Mouse (Mus musculus) limb, embryonic 11.5 days (tissue): ENCODE results near the gene Alk. TPM values are rescaled to one million over a fixed set of nuclear protein-coding genes. Genes with fewer than 3 reads are reported as not detected.

Source experiments
- ATAC-seq: fragments of 200-750 bp; cut with Nextera tagmentation; 2 replicates; pipeline ENCODE4 v1.8.0; 2017; ENCODE audit warnings: low read depth; ENCODE audit not compliant: insufficient number of reproducible peaks, low FRiP score, low TSS enrichment
- DNase-seq: peaks from one replicate; pipeline ENCODE4 v3.0.0-alpha.2; 2015; ENCODE audit warnings: low spot score
- H3K27ac ChIP-seq: fragments of 300-500 bp; sonication (generic); replicated peaks from 2 replicates; pipeline ENCODE4 v1.5.1; 2014; ENCODE audit warnings: low read depth, mild to moderate bottlenecking, low read length
- H3K27me3 ChIP-seq: fragments of 300-500 bp; sonication (generic); 2 replicates; pipeline ENCODE4 v1.6.1; 2014; ENCODE audit warnings: mild to moderate bottlenecking, low read length, mixed read lengths; ENCODE audit not compliant: control insufficient read depth, insufficient read depth
- H3K36me3 ChIP-seq: fragments of 300-500 bp; sonication (generic); 2 replicates; pipeline ENCODE4 v1.6.1; 2014; ENCODE audit warnings: mild to moderate bottlenecking, low read length, moderate library complexity, mixed read lengths; ENCODE audit not compliant: control insufficient read depth, insufficient read depth
- H3K4me1 ChIP-seq: fragments of 300-500 bp; sonication (generic); 2 replicates; pipeline ENCODE4 v1.6.1; 2014; ENCODE audit warnings: low read length, mixed read lengths; ENCODE audit not compliant: control insufficient read depth, insufficient read depth
- H3K4me2 ChIP-seq: fragments of 300-500 bp; sonication (generic); 2 replicates; pipeline ENCODE4 v1.6.1; 2014; ENCODE audit warnings: low read depth, mild to moderate bottlenecking, moderate library complexity; ENCODE audit not compliant: severe bottlenecking
- H3K4me3 ChIP-seq: fragments of 300-500 bp; sonication (generic); 2 replicates; pipeline ENCODE4 v1.5.1; 2014; ENCODE audit warnings: low read depth, low read length
- H3K9ac ChIP-seq: fragments of 300-500 bp; sonication (generic); 2 replicates; pipeline ENCODE4 v1.6.1; 2014; ENCODE audit warnings: mild to moderate bottlenecking, low read length
- H3K9me3 ChIP-seq: fragments of 300-500 bp; sonication (generic); 2 replicates; pipeline ENCODE4 v1.6.1; 2016; ENCODE audit warnings: low read length; ENCODE audit not compliant: control insufficient read depth
- WGBS: fragments of 180-500 bp; shearing (Covaris S2); extraction: QIAGEN DNeasy Blood & Tissue Kit; methylation state at CpG from one replicate; pipeline ENCODE4 v1.1.7; 2014; 5-methylcytosine and 5-hydroxymethylcytosine counted together
- polyA plus RNA-seq: library from polyadenylated mRNA; unstranded; fragments of >200 nt; fragmentation: Nextera tagmentation; extraction: Ambion mirVana; gene quantifications from 2 replicates; pipeline ENCODE4 v1.2.1, GENCODE M21; 2014

Alk gene
- polyA plus RNA-seq, 1 experiment from 2014 or later: 0.05 TPM

DNA sequence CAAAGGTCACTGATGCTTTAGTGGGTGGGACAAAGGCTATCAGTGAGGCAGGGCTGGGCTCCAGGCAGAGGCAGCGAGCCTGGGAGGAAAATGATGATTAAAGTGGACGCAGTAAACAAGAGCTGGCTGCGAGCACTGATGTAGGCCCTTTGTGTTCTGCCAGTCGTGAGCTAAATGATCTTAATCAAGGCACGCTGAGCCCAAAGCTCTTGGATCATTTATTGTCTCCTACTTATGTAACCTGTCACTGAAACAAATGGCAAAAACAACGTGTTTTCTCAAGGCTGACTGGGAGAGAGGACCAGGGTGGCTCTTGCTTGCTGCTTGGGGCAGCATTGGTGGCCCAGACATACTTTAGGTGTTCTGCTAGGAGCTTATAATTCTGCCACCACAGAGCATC, 663.0 kb downstream of the Alk start:
- Histone ChIP-seq H3K36me3 (no peaks in the 10 kb centered on the region), H3K9me3 (no peaks in the 10 kb centered on the region), H3K9ac (no peak overlapping the region), H3K27ac (no peak overlapping the region), H3K4me2 (no peak overlapping the region), H3K4me1 (no peaks in the 10 kb centered on the region), H3K4me3 (no peak overlapping the region), H3K27me3 (no peaks in the 10 kb centered on the region)
- no peak for ATAC-seq
- DNase-seq: no peak
- 39% methylated on average over 6 of the region's 6 CpGs for WGBS

GRCm38 (mm10) chr17:71936681-71937080, 667.7 kb downstream of the Alk start:
- Histone ChIP-seq H3K4me1 (no peaks in the 10 kb centered on the region), H3K9ac (no peak overlapping the region), H3K4me2 (no peak overlapping the region), H3K4me3 (no peak overlapping the region), H3K27me3 (no peaks in the 10 kb centered on the region), H3K27ac (no peak overlapping the region), H3K36me3 (no peaks in the 10 kb centered on the region), H3K9me3 (no peaks in the 10 kb centered on the region)
- DNase-seq: no peak
- no peak for ATAC-seq

DNA sequence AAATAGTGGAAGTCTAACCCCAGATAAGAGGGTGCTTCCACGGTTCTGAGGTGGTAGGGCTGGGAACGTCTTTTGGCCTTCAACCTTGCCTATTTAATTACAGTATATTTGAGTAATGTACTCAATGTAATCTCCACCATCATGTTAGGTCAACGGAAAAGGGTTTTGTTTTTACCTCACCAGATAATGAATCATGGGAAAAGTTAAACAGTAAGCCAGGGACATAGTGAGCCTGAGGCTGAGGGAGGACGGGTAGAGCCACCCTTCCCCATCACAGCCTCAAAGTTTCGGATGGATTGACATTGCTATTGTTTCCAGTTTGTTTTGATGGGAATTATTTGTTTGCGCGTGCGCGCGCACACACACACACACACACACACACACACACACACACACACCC, 668.6 kb downstream of the Alk start:
- no peak for ATAC-seq
- Histone ChIP-seq H3K9ac (no peak overlapping the region), H3K4me1 (no peaks in the 10 kb centered on the region), H3K27ac (no peak overlapping the region), H3K27me3 (no peaks in the 10 kb centered on the region), H3K4me2 (no peak overlapping the region), H3K4me3 (no peak overlapping the region), H3K36me3 (no peaks in the 10 kb centered on the region), H3K9me3 (no peaks in the 10 kb centered on the region)
- 89% methylated on average over 10 of the region's 10 CpGs for WGBS
- no peak for DNase-seq

DNA sequence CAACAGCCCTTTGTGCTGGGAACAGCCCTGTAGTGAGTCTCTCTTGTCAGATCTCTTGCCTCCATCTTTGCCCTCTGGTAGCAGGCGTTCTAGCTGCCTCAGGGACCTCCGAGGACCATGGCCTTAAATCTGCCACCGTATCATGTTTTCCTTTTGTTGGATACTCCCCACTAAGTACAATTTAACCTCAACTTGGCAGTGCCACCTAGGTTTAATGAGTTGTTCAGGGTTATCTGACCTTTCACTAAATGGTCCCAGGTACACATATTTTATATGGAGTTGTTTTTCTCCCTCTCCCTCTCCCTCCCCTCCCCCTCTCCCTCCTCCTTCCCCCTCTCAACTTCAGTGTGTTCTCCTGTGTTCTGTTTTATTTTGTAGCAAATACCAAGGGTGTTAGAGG, 669.1 kb downstream of the Alk start:
- Histone ChIP-seq H3K9me3 (no peaks in the 10 kb centered on the region), H3K4me3 (no peak overlapping the region), H3K36me3 (no peaks in the 10 kb centered on the region), H3K27me3 (no peaks in the 10 kb centered on the region), H3K4me2 (no peak overlapping the region), H3K9ac (no peak overlapping the region), H3K4me1 (no peaks in the 10 kb centered on the region), H3K27ac (no peak overlapping the region)
- no peak for DNase-seq
- 61% methylated on average over 3 of the region's 3 CpGs for WGBS
- no peak for ATAC-seq

DNA sequence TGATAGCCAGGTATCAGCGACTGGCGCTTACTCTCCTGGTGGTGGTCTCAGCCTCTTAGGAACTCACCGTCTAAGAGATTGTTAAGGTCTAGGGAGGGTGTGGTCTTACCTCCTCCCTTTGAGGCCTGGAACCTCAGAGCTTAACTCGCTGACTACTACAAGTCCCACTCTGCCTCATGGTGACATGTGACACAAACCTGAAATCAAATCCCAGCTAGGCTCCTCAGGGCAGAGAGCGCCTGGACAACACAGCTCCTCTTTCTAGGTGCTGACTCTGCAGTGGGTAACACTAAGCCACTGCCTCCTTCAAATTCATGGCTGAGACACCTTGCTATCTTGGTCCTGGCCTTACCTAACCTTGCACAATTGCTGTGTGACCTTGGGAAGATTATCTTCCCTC, 689.5 kb downstream of the Alk start:
- Histone ChIP-seq H3K4me3 (no peak overlapping the region), H3K27ac (no peak overlapping the region), H3K27me3 (no peaks in the 10 kb centered on the region), H3K4me1 (no peaks in the 10 kb centered on the region), H3K4me2 (no peak overlapping the region), H3K36me3 (no peaks in the 10 kb centered on the region), H3K9me3 (no peaks in the 10 kb centered on the region), H3K9ac (no peak overlapping the region)
- DNase-seq (no peak), ATAC-seq (no peak)
- WGBS: 81% methylated on average over 5 of the region's 5 CpGs

- ATAC-seq: no peak
- Histone ChIP-seq H3K4me1 (no peaks in the 10 kb centered on the region), H3K4me2 (no peak overlapping the region), H3K36me3 (no peaks in the 10 kb centered on the region), H3K27ac (no peak overlapping the region), H3K9me3 (no peaks in the 10 kb centered on the region), H3K9ac (no peak overlapping the region), H3K27me3 (no peaks in the 10 kb centered on the region), H3K4me3 (no peak overlapping the region)
- no peak for DNase-seq
- 70% methylated on average over 3 of the region's 3 CpGs for WGBS
Observed at GRCm38 (mm10) chr17:71914541-71914940, 689.9 kb downstream of the Alk start.

DNA sequence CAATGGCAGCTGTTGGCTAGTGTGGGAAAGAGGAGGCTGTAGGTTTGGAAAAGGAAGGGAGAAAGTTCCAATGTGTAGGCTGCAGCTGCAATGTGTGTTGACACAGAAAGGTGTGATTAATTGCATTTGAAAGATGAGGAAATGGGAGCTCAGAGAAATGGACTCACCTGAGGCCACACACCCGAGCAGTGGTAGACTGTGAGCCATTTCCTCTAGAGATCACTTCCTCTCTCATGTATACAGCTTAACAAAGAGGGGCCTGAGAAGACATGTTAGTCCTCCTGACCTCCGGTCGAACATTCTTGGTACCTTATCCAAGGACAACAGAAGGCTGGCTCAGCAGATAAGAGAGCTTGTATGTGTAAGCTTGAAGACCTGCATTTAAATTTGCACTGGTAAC, 691.2 kb downstream of the Alk start:
- Histone ChIP-seq H3K4me3 (no peak overlapping the region), H3K9me3 (no peaks in the 10 kb centered on the region), H3K9ac (no peak overlapping the region), H3K27ac (no peak overlapping the region), H3K27me3 (no peaks in the 10 kb centered on the region), H3K4me1 (no peaks in the 10 kb centered on the region), H3K36me3 (no peaks in the 10 kb centered on the region), H3K4me2 (no peak overlapping the region)
- WGBS: 71% methylated on average over 3 of the region's 3 CpGs
- ATAC-seq (no peak), DNase-seq (no peak)

GRCm38 (mm10) chr17:71909107-71909506, 695.3 kb downstream of the Alk start:
- no peak for ATAC-seq
- no peaks in the 10 kb centered on the region for H3K9me3 ChIP-seq
- H3K27ac ChIP-seq: no peak overlapping the region
- WGBS: 46% methylated on average over 3 of the region's 3 CpGs
- H3K4me3 ChIP-seq: no peak overlapping the region
- no peaks in the 10 kb centered on the region for H3K27me3 ChIP-seq
- no peaks in the 10 kb centered on the region for H3K36me3 ChIP-seq
- H3K4me1 ChIP-seq: no peaks in the 10 kb centered on the region
- no peak overlapping the region for H3K9ac ChIP-seq
- no peak for DNase-seq
- H3K4me2 ChIP-seq: no peak overlapping the region

- Histone ChIP-seq H3K9me3 (no peaks in the 10 kb centered on the region; the same call in 1 of the 2 replicates), H3K4me2 (no peak overlapping the region), H3K4me3 (no peak overlapping the region), H3K9ac (no peak overlapping the region), H3K4me1 (no peaks in the 10 kb centered on the region), H3K27me3 (no peaks in the 10 kb centered on the region), H3K36me3 (no peaks in the 10 kb centered on the region), H3K27ac (no peak overlapping the region)
- ATAC-seq (no peak), DNase-seq (no peak)
- WGBS: 70% methylated on average over 6 of the region's 6 CpGs
Observed at GRCm38 (mm10) chr17:71881369-71881768, 723.1 kb downstream of the Alk start.
